Mouse (Mus musculus): Measurements from ENCODE around the gene Nphp4.

Nphp4 gene

GRCm38 (mm10) chr4:152476427-152477023, at the start of gene Nphp4:
TSS of gene Nphp4 (plus strand) at chr4:152476706.
- DNase-seq = peak; percentile 25 to 40

DNA sequence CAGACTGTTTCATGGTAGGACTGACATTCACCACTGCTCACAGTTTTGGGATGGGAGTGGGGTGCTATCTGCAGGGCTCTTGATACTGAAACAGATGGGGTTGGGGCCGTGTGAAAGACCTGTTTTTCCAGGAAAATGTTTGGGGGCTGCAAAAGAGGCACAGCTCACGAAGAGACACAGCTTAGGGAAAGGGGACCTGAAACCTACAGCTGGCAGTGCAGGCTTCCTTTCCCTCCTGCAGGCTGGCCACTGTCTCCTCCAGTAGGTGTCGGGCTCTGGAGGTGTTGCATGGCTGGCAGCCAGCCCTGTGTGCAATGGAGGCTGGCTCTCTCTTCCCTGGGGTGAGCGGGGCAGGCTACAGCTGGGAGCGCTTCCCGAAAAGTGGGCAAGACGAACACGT, 48.2 kb upstream of the Nphp4 start:
- no peak for DNase-seq

- DNase-seq = peak; percentile 39 to 55
Observed at GRCm38 (mm10) chr4:152432308-152432707, 44.2 kb upstream of the Nphp4 start.

DNA sequence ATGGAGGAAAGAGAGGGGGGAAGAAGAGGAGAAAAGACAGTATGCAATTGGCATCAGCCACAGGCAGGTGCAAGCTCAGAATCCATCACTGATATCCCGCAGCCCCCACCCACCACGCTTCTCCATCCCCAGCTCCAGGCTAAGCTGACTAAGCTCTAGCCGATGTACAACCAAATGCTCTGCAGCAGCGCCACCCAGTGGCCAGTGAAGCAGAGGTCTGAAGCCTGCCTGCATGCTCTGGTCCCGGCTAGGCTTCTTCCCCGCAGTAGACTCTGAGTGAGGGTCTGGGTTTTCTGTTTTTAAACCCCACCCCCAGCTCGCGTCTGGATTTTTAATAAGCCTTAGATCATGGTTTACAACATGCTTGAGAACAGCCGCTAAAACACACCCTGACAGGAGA, 41.7 kb upstream of the Nphp4 start:
- DNase-seq = peak; percentile 95 to 96

- peak; percentile 89 for DNase-seq
Observed at GRCm38 (mm10) chr4:152435255-152435654, 41.3 kb upstream of the Nphp4 start.

GRCm38 (mm10) chr4:152440882-152441281, 35.6 kb upstream of the Nphp4 start:
- DNase-seq = peak in 1 of 2 experiments; percentile 31

DNA sequence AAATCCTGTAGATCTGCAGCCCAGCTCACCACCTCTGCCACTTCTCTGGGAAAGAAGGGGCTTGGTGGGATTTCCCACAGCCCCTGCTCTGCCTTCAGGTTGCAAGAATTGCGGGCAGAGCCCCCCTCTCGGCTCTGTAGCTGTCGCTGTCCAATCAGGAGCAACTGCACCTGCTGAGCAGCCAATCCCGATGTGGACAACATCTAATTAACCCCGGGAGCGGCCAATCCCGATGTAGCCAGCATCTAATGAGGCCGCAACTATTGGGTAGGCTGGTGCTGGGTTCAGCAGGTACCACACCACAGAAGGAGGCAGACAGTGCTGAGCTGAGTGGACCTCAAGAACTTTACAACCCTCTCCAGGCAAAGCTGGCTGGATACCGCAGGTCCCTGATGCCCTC, 35.0 kb upstream of the Nphp4 start:
- no peak for DNase-seq

GRCm38 (mm10) chr4:152446178-152446577, 30.3 kb upstream of the Nphp4 start:
- no peak for DNase-seq

- no peak for DNase-seq
Observed at GRCm38 (mm10) chr4:152447731-152448665, 28.5 kb upstream of the Nphp4 start.

DNA sequence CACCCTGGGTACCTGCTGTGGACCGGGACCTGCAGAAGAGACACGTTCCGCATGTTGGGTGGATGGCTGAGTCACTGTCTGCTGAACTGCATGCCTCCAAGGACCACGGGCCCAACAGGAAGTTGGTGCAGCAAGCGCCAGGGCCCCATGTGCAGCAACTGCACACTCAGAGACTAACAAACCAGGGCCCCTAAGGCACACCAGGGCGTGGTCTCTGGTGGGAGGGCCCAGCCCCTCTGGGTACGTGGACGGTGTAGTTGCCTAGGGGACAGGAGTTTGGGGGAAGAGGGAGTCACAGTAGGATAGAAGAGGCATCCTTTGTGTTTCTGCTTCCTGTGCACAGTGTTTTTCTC, 27.9 kb upstream of the Nphp4 start:
- no peak for DNase-seq

GRCm38 (mm10) chr4:152451371-152451770, 25.1 kb upstream of the Nphp4 start:
- DNase-seq = no peak

GRCm38 (mm10) chr4:152453079-152453478, 23.4 kb upstream of the Nphp4 start:
- DNase-seq = no peak

GRCm38 (mm10) chr4:152454153-152454552, 22.4 kb upstream of the Nphp4 start:
- DNase-seq = no peak

DNA sequence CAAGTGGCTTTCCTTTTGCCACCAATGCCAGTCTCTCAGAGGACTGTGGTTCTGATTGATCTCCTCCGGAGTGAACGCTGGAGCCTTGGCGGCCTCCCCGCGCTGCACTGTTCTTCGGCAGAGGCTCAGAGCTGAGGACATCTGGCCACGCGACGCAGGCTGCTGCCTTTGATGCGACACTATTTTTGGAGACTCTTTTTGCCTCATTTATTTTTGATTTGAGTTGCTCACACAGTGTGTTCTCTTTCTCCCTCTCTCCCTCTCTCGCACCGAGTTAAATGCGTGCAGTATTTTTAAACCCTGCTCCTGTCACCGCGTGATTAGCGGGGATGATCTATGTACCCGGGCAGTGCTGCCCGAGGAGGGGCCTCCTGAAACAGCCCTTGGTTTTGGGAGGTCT, 19.9 kb upstream of the Nphp4 start:
- no peak for DNase-seq

DNA sequence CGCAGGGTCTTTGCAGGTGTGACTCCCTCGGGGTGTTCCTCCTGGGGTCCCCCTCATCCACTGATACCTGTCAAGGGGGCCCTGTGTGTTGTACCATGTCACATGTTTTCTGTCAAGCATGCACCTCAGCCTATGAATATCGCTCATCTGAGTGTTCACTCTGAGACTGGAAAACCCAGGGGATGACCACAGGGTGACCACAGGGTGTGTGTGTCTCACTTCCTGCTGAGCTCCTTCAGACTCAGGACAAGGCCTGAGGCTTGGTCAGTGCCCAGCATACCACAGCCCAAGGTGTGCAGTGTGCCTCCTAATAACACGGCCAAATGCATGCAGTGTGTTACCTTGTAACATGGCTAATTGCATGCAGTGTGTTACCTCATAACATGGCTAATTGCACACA, 18.8 kb upstream of the Nphp4 start:
- no peak for DNase-seq

GRCm38 (mm10) chr4:152462516-152462915, 14.0 kb upstream of the Nphp4 start:
- no peak for DNase-seq

- DNase-seq = peak in 1 of 2 experiments; percentile 35
Observed at GRCm38 (mm10) chr4:152463147-152463546, 13.4 kb upstream of the Nphp4 start.

DNA sequence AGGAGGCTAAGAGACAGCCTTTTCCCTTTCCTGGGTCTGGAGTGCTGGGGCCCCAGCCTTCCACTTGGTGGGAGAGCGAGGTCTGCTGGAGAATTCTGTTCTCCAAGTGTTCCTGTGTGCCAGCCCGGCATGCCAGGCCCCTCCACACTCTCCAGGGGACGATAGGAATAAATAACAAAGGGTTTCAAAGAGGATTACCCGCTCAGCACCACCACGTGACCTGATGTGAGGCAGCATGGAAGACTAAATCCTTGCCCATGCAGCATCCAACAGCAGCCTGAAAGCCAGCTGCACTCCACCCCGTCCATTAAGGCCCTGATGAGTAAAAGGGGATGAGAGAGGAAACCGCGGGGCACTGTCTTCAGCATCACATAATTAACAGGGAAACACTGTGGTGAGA, 11.4 kb upstream of the Nphp4 start:
- no peak for DNase-seq

- no peak for DNase-seq
Observed at GRCm38 (mm10) chr4:152466601-152467000, 9.9 kb upstream of the Nphp4 start.

- DNase-seq = no peak
Observed at GRCm38 (mm10) chr4:152467951-152468350, 8.6 kb upstream of the Nphp4 start.

DNA sequence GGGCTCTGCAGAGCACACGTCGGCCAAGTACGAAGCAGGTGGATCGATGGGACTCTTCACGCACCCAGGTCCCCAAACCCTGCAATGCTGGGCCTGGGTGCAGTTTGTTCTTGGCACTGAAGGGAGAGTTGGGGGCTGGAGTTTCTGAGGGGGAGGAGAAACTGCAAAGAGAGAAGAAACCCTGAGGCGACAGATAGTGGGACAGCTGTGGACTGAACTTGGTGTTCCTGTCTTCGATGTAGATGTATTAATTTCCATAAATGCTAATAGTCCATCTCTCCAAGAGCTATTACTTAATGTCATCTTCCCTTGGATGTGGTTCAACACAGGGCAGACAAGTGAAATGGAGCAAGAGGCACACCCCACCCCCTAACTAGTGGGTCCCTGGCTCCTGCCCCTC, 565 bp upstream of the Nphp4 start:
- DNase-seq = no peak

- DNase-seq = no peak
Observed at GRCm38 (mm10) chr4:152477106-152477465, 580 bp downstream of the Nphp4 start.

- peak; percentile 100 for DNase-seq
Observed at GRCm38 (mm10) chr4:152477466-152478223, 1.1 kb downstream of the Nphp4 start, which contains the start of gene Kcnab2. TSS of gene Kcnab2 (minus strand) at chr4:152477871.

DNA sequence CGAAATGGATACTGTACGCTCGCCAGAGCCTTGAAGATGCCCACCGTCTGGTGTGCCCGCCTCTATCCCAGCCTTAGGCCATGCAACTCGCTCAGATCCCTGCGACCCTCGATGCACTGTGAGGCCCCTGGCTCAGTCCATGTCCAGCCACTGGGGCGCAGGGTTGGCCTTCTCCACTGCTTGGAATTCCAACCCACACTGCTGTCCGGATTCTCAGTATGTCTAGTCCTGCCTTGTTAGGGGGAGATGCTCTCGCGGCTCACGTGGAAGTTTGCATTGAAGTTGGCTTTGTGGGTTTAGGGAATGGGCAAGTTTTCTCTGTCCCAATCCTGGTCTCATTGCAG, 1.7 kb downstream of the Nphp4 start:
- DNase-seq = no peak

Measured in cerebellum, postnatal 36 days (tissue).